Mouse (Mus musculus) hindbrain, embryonic 13.5 days (tissue): ENCODE results near the gene Mrpl21. TPM values are rescaled to one million over a fixed set of nuclear protein-coding genes. Genes with fewer than 3 reads are reported as not detected.
A peak's percentile ranks its signal among the peaks of the same experiment; 100 is the strongest.

Experiments
- ATAC-seq: fragments of 200-750 bp; cut with Nextera tagmentation; 2 replicates; pipeline ENCODE4 v1.8.0; 2017; ENCODE audit warnings: moderate TSS enrichment; ENCODE audit not compliant: low FRiP score
- H3K27ac ChIP-seq: fragments of 300-500 bp; sonication (generic); 2 replicates; pipeline ENCODE4 v1.5.1; 2015; ENCODE audit warnings: inconsistent platforms, mild to moderate bottlenecking, moderate library complexity
- H3K27me3 ChIP-seq: fragments of 300-500 bp; sonication (generic); 2 replicates; pipeline ENCODE4 v1.6.1; 2015; ENCODE audit warnings: mild to moderate bottlenecking, inconsistent platforms
- H3K36me3 ChIP-seq: fragments of 300-500 bp; sonication (generic); 2 replicates; pipeline ENCODE4 v1.6.1; 2015; ENCODE audit warnings: mild to moderate bottlenecking, inconsistent platforms
- H3K4me1 ChIP-seq: fragments of 300-500 bp; sonication (generic); replicated peaks from 2 replicates; pipeline ENCODE4 v1.6.1; 2015; ENCODE audit warnings: inconsistent platforms
- H3K4me2 ChIP-seq: fragments of 300-500 bp; sonication (generic); 2 replicates; pipeline ENCODE4 v1.6.1; 2015; ENCODE audit warnings: inconsistent platforms, mild to moderate bottlenecking, moderate library complexity
- H3K4me3 ChIP-seq: fragments of 300-500 bp; sonication (generic); 2 replicates; pipeline ENCODE4 v1.5.1; 2015; ENCODE audit warnings: mild to moderate bottlenecking, inconsistent platforms
- H3K9ac ChIP-seq: fragments of 300-500 bp; sonication (generic); 2 replicates; pipeline ENCODE4 v1.6.1; 2015; ENCODE audit warnings: mild to moderate bottlenecking, inconsistent platforms
- H3K9me3 ChIP-seq: fragments of 300-500 bp; sonication (generic); 2 replicates; pipeline ENCODE4 v1.6.1; 2016; ENCODE audit warnings: inconsistent platforms
- WGBS: fragments of 180-500 bp; shearing (Covaris S2); methylation state at CpG from one replicate; pipeline ENCODE4 v1.1.7; 2015; 5-methylcytosine and 5-hydroxymethylcytosine counted together
- polyA plus RNA-seq: library from polyadenylated mRNA; unstranded; fragments of >200 nt; fragmentation: Nextera tagmentation; extraction: Ambion mirVana; gene quantifications from 2 replicates; pipeline ENCODE4 v1.2.1, GENCODE M21; 2015

The Mrpl21 gene
- polyA plus RNA-seq, 1 experiment from 2014 or later: 104 TPM

GRCm38 (mm10) chr19:3307175-3307949 is 24.7 kb downstream of the Mrpl21 start:
- ATAC-seq: 0 out of 2 replicates have a peak, but pooled peaks have one; percentile 39
- Histone ChIP-seq H3K27me3 (peaks cover 13% of the 10 kb centered on the region; the same call in 1 of the 2 replicates), H3K9ac (peak overlapping the region; percentile 13; the same call in 1 of the 2 replicates), H3K4me2 (no peak overlapping the region), H3K4me3 (no peak overlapping the region), H3K36me3 (no peaks in the 10 kb centered on the region), H3K27ac (no peak overlapping the region), H3K4me1 (no peaks in the 10 kb centered on the region), H3K9me3 (no peaks in the 10 kb centered on the region)
- 60% methylated on average over 16 of the region's 16 CpGs for WGBS

- Histone ChIP-seq H3K4me1 (peaks cover 14% of the 10 kb centered on the region), H3K36me3 (no peaks in the 10 kb centered on the region), H3K4me2 (no peak overlapping the region), H3K27ac (no peak overlapping the region), H3K27me3 (peaks cover 55% of the 10 kb centered on the region), H3K4me3 (no peak overlapping the region), H3K9me3 (no peaks in the 10 kb centered on the region), H3K9ac (no peak overlapping the region)
- 98% methylated on average over 2 of the region's 2 CpGs for WGBS
- no peak for ATAC-seq
Observed at GRCm38 (mm10) chr19:3319341-3319740, 36.6 kb downstream of the Mrpl21 start.

GRCm38 (mm10) chr19:3320086-3320485 is 37.4 kb downstream of the Mrpl21 start:
- Histone ChIP-seq H3K27me3 (peaks cover 62% of the 10 kb centered on the region), H3K4me3 (no peak overlapping the region), H3K4me1 (peaks cover 19% of the 10 kb centered on the region), H3K4me2 (no peak overlapping the region), H3K9ac (no peak overlapping the region), H3K9me3 (no peaks in the 10 kb centered on the region), H3K36me3 (no peaks in the 10 kb centered on the region), H3K27ac (no peak overlapping the region)
- 81% methylated on average over 7 of the region's 7 CpGs for WGBS
- no peak for ATAC-seq

GRCm38 (mm10) chr19:3320801-3321200 is 38.1 kb downstream of the Mrpl21 start:
- no peak for ATAC-seq
- H3K4me3 ChIP-seq: no peak overlapping the region
- H3K4me2 ChIP-seq: no peak overlapping the region
- H3K27ac ChIP-seq: no peak overlapping the region
- H3K36me3 ChIP-seq: no peaks in the 10 kb centered on the region
- H3K4me1 ChIP-seq: peaks cover 22% of the 10 kb centered on the region
- H3K9me3 ChIP-seq: no peaks in the 10 kb centered on the region
- no peak overlapping the region for H3K9ac ChIP-seq
- peaks cover 62% of the 10 kb centered on the region for H3K27me3 ChIP-seq
- 82% methylated on average over 3 of the region's 3 CpGs for WGBS

GRCm38 (mm10) chr19:3321617-3322016 is 38.9 kb downstream of the Mrpl21 start:
- no peaks in the 10 kb centered on the region for H3K36me3 ChIP-seq
- ATAC-seq: no peak
- H3K9ac ChIP-seq: no peak overlapping the region
- peaks cover 28% of the 10 kb centered on the region for H3K4me1 ChIP-seq
- H3K27me3 ChIP-seq: peaks cover 69% of the 10 kb centered on the region
- H3K27ac ChIP-seq: no peak overlapping the region
- WGBS: 5% methylated on average over 11 of the region's 11 CpGs
- peak overlapping the region; percentile 7; the same call in 1 of the 2 replicates for H3K4me3 ChIP-seq
- H3K9me3 ChIP-seq: no peaks in the 10 kb centered on the region
- peak overlapping the region; percentile 77; the same call in 1 of the 2 replicates for H3K4me2 ChIP-seq

GRCm38 (mm10) chr19:3322261-3322969 is 39.7 kb downstream of the Mrpl21 start, which contains the start of gene Cpt1a:
Gene Cpt1a (plus strand): TSS chr19:3322334.
- Histone ChIP-seq H3K4me1 (peaks cover 28% of the 10 kb centered on the region), H3K9me3 (no peaks in the 10 kb centered on the region), H3K27me3 (peaks cover 70% of the 10 kb centered on the region), H3K9ac (peak within 1 kb of the TSS; percentile 75), H3K4me3 (peak within 1 kb of the TSS; percentile 52), H3K36me3 (no peaks in the 10 kb centered on the region), H3K27ac (no peak within 1 kb of the TSS), H3K4me2 (peak within 1 kb of the TSS; percentile 77)
- 5% methylated on average over 26 of the region's 26 CpGs for WGBS
- ATAC-seq: no peak

- peaks cover 70% of the 10 kb centered on the region for H3K27me3 ChIP-seq
- H3K4me3 ChIP-seq: peak overlapping the region; percentile 52
- H3K36me3 ChIP-seq: no peaks in the 10 kb centered on the region
- peak; percentile 69 for ATAC-seq
- H3K9me3 ChIP-seq: no peaks in the 10 kb centered on the region
- peak overlapping the region; percentile 75 for H3K9ac ChIP-seq
- H3K4me2 ChIP-seq: peak overlapping the region; percentile 77
- 1% methylated on average over 47 of the region's 47 CpGs for WGBS
- no peak overlapping the region for H3K27ac ChIP-seq
- H3K4me1 ChIP-seq: peaks cover 28% of the 10 kb centered on the region
Observed at GRCm38 (mm10) chr19:3323201-3323621, 40.5 kb downstream of the Mrpl21 start.

- no peaks in the 10 kb centered on the region for H3K36me3 ChIP-seq
- H3K27me3 ChIP-seq: peaks cover 71% of the 10 kb centered on the region
- peak overlapping the region; percentile 86; the same call in 1 of the 2 replicates for H3K27ac ChIP-seq
- H3K9me3 ChIP-seq: no peaks in the 10 kb centered on the region
- H3K4me3 ChIP-seq: peak overlapping the region; percentile 52
- ATAC-seq: peak; percentile 30
- 2% methylated on average over 34 of the region's 34 CpGs for WGBS
- H3K4me2 ChIP-seq: peak overlapping the region; percentile 77
- H3K9ac ChIP-seq: peak overlapping the region; percentile 75
- peaks cover 28% of the 10 kb centered on the region for H3K4me1 ChIP-seq
Observed at GRCm38 (mm10) chr19:3323753-3324270, 41.1 kb downstream of the Mrpl21 start.

- Histone ChIP-seq H3K9me3 (no peaks in the 10 kb centered on the region), H3K27me3 (peaks cover 69% of the 10 kb centered on the region), H3K9ac (peak overlapping the region; percentile 75), H3K27ac (peak overlapping the region; percentile 86), H3K36me3 (no peaks in the 10 kb centered on the region), H3K4me1 (peaks cover 28% of the 10 kb centered on the region), H3K4me3 (peak overlapping the region; percentile 52), H3K4me2 (peak overlapping the region; percentile 77)
- 3% methylated on average over 17 of the region's 17 CpGs for WGBS
- no peak for ATAC-seq
Observed at GRCm38 (mm10) chr19:3324271-3324811, 41.6 kb downstream of the Mrpl21 start.

- WGBS: under 1% methylated on average over 59 of the region's 59 CpGs
Observed at GRCm38 (mm10) chr19:3324931-3325711, 42.4 kb downstream of the Mrpl21 start.

GRCm38 (mm10) chr19:3325771-3326478 is 43.2 kb downstream of the Mrpl21 start:
- Histone ChIP-seq H3K27me3 (peaks cover 56% of the 10 kb centered on the region), H3K9ac (peak overlapping the region; percentile 75), H3K9me3 (no peaks in the 10 kb centered on the region), H3K4me1 (peaks cover 28% of the 10 kb centered on the region), H3K36me3 (no peaks in the 10 kb centered on the region), H3K4me2 (peak overlapping the region; percentile 77), H3K27ac (peak overlapping the region; percentile 86), H3K4me3 (peak overlapping the region; percentile 52)
- ATAC-seq: no peak
- 40% methylated on average over 15 of the region's 15 CpGs for WGBS

More at GRCm38 (mm10) chr19:3324931-3325711, 42.4 kb downstream of the Mrpl21 start:
- peaks cover 64% of the 10 kb centered on the region for H3K27me3 ChIP-seq
- no peaks in the 10 kb centered on the region for H3K9me3 ChIP-seq
- peak overlapping the region; percentile 75 for H3K9ac ChIP-seq
- H3K27ac ChIP-seq: peak overlapping the region; percentile 86
- peak; percentile 69 for ATAC-seq
- peaks cover 28% of the 10 kb centered on the region for H3K4me1 ChIP-seq
- H3K36me3 ChIP-seq: no peaks in the 10 kb centered on the region
- peak overlapping the region; percentile 77 for H3K4me2 ChIP-seq
- H3K4me3 ChIP-seq: peak overlapping the region; percentile 52
